Mouse (Mus musculus) erythroblast, adult 5-6 weeks (primary cell): ENCODE results near the gene Iqcf3. TPM values are rescaled to one million over a fixed set of nuclear protein-coding genes. Genes with fewer than 3 reads are reported as not detected.
"Not testable (repeated sequence)": the region's sequence is repeated elsewhere in the genome, so short reads cannot be mapped to it uniquely, and the experiment has no call there.

Experiments
- ATAC-seq: replicated peaks from 2 replicates; pipeline ENCODE4 v1.8.0; 2016; ENCODE audit warnings: moderate number of reproducible peaks, mild to moderate bottlenecking, moderate TSS enrichment, inconsistent platforms; ENCODE audit not compliant: poor library complexity, low FRiP score, severe bottlenecking
- total RNA-seq, 2 experiments: library from RNA; stranded (forward) in 1 of 2; stranded (reverse) in 1 of 2; fragments of 150-400 nt in 1 of 2; fragments of 200-764, 138-1000 nt in 1 of 2; gene quantifications; 2 replicates each; pipeline versions ENCODE4 v1.2.3 to v1.2.4; 2015 to 2017; ENCODE audit warnings: low replicate concordance in 2 of 2

The Iqcf3 gene
- total RNA-seq (2015; ENCODE audit: low replicate concordance) (not detected in 2 replicates), total RNA-seq (2017; ENCODE audit: low replicate concordance) (not detected in 2 replicates)

DNA sequence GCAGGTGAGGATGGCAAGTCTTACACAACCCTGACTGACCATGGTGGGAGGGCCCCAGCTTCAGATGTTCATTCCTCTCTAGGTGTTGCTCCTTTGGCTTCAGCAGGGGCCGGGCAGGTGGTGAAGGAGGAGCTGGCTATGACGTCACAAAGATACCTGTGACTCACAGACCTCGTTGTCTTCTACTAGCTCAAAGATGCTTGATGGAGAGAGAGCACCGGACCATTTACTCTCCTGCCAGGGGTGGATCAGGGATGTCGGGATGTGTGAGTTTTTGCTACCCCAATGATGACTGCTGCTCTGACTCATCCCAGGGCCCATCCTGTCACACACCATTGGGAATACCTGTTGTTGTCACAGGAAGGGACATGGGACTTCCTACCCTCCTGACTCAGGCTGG is at the start of gene Iqcf3:
TSS of gene Iqcf3 (minus strand) at position 101 of the 400 bp plus-strand sequence.
- no peak for ATAC-seq

DNA sequence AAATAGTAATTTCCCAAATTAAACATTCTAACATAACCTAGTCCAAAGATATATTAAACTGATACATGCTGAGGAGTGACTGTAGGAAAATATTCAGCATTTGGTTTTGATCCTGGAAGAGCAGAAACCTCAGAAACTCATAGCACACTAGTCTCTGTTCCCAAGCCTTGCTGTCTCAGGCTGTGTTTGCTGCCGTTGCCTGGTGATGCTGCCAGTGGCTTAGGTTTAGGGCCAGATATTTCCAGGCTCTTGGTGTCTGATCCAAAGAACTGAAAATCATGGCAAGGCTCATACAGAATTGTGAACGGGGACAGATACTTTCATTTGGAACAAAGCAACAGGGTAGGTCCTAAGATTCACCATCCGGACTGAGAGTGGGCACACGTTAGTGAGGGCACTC is 49.3 kb upstream of the Iqcf3 start:
- no peak for ATAC-seq

DNA sequence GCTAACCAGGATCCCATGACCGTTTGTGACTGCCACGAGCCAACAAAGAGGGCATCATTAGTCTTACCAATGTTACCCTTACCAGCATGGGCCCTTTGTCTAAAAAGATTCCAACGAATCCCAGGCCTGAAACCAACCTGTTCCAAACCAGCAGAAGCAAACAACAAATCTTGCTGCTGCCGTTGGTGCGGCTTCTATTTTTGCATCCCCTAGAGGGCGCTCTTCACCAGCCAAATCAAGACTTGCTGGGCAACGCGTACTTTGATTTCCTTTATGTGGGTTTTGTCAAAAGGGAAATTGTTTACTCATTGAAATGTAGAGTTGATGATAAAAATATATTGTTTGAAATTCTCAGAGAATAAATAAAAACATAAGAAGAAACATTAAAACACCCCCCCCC is 39.1 kb upstream of the Iqcf3 start:
- ATAC-seq: no peak

DNA sequence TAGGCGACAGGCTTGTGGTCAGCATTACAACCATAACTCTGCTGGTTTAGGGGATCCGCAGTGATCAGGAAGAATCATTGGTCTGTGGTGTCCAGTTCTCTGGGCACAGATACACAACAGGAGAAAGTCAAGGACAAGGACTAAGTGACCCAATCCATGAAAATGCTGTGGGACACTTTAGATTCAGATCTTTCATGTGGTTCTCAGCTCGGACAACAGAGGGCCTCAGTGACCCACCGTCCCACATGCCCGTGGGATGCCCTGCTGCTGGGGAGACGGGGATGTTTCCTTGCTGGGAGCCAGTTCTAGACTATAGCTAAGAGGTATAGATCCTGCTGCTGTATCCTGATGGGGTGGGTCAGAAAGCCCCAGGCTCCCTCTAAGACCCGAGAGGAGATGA is 37.0 kb upstream of the Iqcf3 start:
- ATAC-seq: no peak

DNA sequence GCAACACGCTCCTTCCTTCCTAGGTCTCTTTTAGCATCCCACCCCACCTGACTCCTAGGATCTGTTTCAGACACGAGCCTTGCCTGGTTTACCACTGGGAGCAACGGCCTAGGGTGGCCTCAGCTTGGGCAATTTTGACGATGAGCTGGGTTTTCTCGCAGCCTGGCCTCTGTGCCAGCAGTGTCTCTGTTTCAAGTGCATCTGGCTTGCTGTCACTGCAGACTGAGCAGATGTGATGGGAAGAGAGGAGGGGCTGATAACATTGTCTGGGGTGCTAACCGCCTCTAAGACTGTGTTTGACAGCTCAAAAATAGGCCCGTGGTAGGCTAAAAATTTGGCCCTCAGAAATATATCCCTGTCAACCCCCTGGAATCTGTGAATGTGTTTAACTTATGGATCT is 34.4 kb upstream of the Iqcf3 start:
- no peak for ATAC-seq

DNA sequence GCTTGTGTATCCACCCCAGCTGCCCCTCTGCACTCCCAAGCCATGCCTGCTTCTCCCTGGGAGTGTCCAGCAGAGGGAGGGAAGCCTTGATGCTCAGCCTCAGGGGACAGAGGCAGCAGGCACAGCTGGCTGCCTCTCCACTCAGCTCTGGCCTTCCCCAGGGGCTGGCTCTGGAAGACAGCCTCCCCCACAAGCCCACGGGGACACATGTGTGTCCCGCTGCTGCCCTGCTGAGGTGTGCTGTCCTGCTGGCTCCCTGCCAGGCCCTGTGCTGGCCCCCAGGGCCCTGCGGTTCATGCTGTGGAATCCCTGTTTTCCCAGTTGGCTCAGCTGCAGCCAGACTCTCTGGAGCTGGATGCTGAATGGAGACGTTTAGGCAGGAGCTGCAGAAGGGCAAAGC is 34.0 kb upstream of the Iqcf3 start:
- ATAC-seq: not testable (repeated sequence)

DNA sequence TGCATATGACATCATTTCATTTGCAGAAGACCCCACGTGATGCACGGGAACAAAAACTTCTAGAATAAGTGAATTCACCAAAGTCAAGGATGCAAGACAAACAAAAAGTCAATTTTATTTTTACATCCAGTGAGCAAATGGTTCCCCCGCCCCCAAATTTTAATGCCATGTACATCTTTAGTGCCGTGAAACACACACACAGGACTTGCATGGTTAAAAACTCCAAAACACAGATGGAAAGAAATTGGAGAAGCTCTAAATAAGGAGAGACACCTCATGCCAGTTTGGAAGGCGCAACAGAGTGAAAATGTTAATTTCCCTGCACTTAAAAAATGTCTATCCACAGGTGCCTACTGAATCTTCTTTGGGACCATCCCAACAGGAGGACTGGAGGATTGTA is 30.7 kb upstream of the Iqcf3 start:
- no peak for ATAC-seq

DNA sequence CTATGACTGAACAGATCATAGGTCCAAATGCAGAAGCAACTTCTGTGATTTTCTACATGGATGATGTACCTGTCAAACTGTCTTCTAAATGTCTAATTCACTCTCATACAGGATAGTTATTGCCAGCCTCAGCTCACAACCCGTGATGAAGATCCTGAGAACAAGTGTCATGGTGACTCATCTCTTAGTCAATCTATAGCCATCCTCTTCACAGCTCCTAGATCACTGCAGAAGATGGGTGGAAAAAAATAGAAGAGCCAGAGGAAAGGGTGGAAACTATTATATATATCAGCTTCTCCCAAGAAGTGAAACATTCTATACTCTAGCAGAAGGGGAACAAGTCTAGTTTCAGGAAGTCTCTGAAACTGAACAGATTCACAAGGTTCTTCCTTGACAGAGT is 21.1 kb upstream of the Iqcf3 start:
- no peak for ATAC-seq

DNA sequence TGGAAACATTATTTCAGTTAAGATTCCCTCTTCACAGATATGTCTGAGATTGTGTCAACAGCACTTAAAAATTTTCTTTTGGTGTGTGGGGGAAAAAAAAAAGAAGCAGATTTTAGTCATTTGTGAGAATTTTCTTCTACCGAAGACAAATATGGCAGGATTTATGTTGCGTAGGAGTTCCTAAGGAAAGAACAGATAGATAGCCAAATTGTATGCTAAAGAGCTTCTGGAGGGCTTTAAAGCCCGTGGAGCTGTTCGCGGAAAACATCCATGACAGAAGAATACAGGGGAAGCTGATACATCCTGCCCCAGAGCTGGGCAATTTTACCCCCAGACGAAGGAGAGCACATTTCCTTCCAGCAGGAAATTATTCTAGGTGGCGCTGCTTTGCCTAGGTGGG is 18.6 kb upstream of the Iqcf3 start:
- ATAC-seq: no peak

DNA sequence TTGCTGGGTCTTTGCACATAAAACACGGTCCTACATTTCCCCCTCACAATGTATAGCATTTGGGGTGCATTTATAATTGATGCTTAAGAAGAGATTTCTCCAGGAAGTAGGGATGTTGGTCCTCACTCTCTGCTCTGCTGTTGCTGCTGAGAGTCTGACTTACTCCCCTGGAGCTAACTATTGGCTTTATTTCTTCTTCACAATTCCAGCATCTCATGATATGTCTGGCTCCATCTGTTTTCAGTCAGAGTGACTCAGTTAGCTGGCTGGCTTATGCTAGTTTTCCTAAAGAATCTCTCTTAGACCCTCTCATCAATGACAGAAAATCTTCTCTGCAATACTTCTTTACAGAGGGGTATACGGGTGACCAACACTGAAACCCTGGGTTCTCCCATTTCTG is 14.7 kb upstream of the Iqcf3 start:
- ATAC-seq: no peak

DNA sequence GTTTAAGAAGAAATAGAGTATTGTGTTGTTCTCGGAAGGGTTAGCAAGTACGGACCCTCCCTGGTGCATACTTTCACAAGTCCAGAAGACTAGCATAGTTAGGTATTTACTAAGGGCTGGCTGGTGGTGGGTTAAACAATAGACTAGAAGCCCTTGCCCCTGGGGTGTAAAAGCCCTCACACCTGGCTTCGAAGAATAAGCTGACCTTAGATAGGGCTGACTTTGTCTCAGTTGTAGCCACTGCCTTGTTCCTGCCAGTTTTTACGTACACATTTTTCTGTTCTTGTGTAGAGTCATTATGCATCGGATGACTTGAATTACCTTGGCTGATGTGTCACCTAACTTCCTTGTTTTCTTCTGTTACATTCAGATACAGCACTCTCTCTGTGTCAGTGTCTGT is 11.9 kb upstream of the Iqcf3 start:
- ATAC-seq: no peak

DNA sequence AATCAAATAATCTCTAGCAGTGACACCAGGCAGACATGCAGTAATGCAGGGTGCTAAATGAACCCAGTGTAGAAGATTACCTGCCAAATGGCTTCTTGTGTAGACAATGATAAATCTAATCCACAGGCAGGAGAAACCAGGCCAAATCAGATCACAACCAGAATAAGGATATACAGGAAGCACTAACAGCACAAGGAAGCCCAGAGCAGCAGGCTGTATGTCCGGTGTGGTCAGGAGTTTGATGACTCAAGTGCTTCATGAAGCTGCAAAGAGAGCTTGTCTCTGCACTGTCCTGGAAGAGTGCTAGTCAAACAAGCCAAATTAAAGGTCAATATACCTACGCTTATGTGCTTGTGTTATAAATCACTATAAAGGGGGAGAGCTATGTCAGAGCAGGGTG is 10.8 kb upstream of the Iqcf3 start:
- no peak for ATAC-seq

DNA sequence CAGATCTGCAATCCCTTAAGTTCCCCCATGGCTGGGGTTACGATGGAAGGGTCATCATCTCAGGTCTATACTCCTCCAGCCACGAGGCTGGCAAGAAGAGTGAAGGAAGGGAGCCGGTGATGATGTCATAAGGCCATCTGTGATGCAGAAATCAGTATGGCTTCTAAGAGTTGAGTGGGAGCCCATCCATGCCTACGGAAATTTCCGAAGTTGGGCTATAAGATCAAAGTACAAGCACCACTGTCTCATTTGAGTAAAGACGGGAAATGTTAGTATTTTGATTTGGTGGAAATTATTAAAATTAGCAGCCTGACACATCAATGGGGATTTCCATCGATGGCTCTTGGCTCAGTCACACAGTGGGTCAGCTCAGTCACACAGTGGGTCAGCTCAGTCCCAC is 9.5 kb upstream of the Iqcf3 start, which contains the start of gene Iqcf4:
TSS of gene Iqcf4 (minus strand) at position 101 of the 400 bp plus-strand sequence.
- ATAC-seq: no peak

DNA sequence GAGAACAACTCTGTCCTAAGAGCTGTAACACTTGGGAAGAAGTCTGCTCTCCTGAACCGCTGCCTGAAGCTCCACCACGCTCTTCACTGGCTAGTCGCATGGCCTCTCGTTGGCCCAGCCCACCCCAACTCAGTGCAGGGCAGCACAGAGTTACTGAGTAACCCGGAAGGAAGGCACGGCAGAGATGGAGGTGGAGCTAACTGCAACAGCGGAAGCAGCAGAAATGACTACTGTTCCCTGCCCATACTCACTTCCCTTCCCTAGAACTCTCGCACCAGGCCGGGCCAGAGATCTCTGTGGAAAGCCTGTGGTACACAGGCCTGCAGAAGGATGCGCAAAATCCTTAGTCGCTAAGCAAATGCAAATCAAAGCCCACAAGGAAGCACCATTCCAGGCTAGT is 5.0 kb upstream of the Iqcf3 start:
- ATAC-seq: no peak

DNA sequence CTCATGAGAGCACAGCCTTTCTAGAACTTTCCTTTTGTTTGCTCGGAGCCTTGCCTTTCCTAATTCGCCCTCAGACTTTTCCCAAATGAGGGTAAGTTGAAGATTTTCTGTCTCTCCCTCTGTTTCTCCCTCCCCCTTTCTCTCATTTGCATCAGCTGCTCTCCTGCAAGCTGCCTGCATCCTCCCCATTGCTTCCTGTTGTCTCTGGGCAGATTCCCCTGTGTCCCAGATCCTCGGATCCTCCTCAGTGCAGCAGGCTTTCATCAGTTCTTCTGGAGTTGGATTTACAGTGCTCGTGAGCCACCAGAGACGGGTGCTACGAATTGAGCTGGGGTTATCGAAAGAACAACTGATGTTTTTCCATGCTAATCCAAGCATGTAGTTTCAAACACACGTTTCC is 2.6 kb upstream of the Iqcf3 start:
- no peak for ATAC-seq

DNA sequence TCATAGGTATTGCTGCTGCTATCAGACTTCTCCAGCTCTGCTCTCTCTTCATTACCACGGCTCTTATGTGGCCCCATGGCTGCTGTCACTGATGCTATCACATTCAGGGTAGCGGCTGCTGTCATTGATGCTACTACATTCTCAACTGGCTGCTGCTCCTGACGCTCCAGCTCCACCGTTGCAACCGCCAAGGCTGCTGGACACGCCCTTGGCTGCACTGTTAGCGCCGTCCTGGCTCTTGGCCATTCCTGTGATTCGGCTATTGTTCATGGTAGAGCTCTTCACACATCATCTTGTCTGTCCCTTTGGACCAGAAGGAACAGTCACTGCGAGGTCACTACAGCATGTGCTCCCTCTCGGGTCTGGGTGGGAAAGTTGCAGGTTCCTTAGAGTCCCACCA is 860 bp upstream of the Iqcf3 start:
- ATAC-seq: no peak

DNA sequence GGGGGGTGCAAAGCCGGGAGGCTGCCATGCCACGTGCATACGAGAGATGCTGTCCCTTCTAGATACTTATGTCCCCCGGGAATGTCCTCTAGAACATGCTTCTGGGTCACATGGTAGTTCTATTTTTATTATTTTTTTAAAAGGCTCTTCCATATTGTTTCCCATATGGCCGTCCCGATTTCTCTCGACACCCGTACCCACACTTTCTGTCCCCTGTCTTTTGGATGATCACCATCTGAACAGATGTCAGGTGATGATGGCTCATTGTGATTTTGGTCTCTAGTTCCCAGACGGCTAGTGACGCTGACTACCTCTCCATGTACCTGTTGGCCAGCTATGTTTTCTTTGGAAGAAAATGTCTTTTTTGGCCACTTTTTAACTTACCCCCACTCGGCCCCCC is 26.5 kb downstream of the Iqcf3 start:
- ATAC-seq: no peak

DNA sequence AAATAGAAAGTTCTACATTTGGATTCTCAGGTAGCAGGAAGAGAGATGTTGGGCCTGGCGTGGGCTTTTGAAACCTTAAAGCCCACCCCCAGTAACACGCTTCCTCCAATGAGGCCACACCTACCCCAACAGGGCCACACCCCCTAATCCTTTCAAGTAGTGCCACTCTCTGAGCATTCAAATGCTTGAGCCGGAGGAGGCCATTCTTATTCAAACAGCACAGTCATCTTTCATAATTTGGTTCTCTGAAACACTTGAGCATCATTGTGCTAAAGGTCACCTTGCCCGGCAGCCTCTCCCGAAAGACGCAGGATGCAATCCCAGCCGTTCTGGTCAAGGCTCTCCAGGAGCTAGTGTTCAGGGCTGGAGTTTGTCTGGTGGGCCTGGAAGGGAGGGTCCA is 27.1 kb downstream of the Iqcf3 start:
- no peak for ATAC-seq

DNA sequence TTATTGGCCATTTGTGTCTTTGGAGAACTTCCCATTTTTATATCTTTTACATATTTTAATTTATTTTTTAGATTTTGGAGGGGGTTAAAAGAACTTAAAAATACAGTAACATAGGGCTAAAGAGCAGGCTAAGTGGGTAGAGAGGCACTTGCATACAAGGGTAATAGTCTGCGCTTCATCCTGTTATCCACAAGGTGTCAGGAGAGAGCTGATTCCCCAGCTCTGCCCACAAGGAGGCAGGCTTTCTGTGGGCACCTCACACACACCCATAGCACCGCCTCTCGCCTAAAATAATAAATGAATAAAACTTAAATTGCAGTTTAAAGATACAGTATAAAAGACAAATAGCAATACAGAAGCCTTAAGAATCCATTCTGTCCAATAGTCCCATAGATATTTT is 29.6 kb downstream of the Iqcf3 start:
- ATAC-seq: peak; percentile 82

DNA sequence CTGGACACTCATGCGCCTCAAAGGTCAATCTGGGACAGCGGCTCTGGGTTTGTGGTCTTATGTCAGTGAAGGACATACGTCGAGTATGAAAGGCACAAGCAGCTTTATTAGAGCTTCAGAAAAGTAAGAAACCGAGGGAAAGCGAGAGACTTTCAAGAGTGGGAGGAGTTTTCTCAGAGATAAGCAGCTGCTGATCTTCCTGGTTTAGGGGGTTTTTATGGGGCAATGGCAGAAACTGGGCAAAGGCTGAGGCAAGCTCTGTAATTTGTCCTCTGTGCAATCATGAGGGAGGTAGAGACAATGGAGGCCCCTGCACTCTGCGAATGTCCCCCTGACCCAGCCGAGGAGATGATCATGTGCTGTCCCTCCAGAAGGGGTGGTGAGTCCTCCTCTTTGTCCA is 41.5 kb downstream of the Iqcf3 start:
- ATAC-seq: no peak

DNA sequence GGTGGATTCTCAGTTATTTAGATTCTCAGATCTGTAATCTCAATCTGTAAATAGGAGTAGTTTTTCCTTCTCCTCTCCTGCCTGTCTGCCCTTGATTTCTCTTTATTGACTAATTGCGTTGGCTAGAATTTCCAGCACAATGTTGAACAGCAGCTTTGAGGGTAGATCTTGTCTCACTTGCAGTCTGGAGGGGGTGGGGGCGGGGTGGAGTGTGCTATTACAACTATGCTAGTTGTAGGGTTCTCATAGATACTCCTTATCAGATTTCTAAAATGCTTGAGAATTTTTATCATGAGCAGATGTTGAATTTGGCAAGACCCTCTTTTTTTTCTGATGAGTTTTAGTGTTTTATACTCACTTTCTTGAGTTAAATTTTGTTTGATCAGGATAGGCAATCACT is 42.0 kb downstream of the Iqcf3 start:
- no peak for ATAC-seq

DNA sequence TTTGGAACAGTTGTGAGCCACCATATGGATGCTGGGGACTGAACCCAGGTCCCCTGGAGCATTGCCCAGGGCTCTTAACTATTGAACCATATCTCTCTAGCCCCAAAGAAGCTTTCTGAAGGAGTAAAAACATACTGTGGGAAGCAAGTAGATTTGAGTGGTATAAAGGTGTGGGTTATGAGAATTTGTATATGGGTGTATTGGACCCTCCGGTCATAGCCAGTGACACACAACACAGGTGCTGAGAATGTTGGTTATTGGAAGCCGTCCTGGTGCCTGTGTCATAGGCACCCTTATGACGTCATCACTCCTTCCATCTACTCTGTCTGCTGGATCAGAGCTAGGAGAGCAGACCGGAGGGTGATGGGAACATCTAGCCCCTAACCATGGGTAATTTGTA is 47.2 kb downstream of the Iqcf3 start, which contains the start of gene Iqcf5:
TSS of gene Iqcf5 (plus strand) at position 301 of the 400 bp plus-strand sequence.
- ATAC-seq: no peak

DNA sequence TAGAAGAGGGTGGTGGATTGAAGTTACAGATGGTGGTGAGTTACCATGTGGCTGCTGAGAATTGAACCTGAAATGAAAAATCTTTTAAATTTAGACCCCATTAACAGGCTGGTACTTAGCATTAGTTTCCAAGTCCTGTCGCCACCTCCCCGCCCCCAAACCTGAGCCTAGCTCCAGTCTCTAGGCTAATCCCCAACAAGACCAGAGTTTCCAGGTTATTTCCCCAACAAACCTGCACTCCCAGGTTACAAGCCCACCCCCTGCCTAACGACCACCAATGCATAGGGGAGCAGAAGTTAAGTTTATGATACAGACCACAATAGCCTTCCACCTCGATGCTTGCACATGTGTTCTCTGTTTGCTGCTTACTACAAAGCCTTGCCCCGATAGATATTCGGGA is 47.9 kb downstream of the Iqcf3 start:
- ATAC-seq: no peak
